Mouse (Mus musculus) C2C12 (cell line): ENCODE data around the gene S100a9. TPM values are rescaled to one million over a fixed set of nuclear protein-coding genes. Genes with fewer than 3 reads are reported as not detected.

Experiments
- H3K27me3 ChIP-seq: one replicate; pipeline ENCODE4 v1.6.1; 2011; ENCODE audit not compliant: control insufficient read depth, insufficient read depth, insufficient read length
- H3K36me3 ChIP-seq: one replicate; pipeline ENCODE4 v1.6.1; 2011; ENCODE audit not compliant: control insufficient read depth, insufficient read depth
- H3K4me3 ChIP-seq: one replicate; pipeline ENCODE4 v1.5.1; 2011; ENCODE audit warnings: mild to moderate bottlenecking, control low read depth; ENCODE audit not compliant: poor library complexity, insufficient read depth, severe bottlenecking
- H3K79me2 ChIP-seq: one replicate; pipeline ENCODE4 v1.6.1; 2011; ENCODE audit not compliant: control insufficient read depth, insufficient read depth
- H3K79me3 ChIP-seq: one replicate; pipeline ENCODE4 v1.6.1; 2011; ENCODE audit warnings: low read depth, control low read depth
- H3ac ChIP-seq: one replicate; pipeline ENCODE3; 2011; ENCODE audit warnings: low read depth; ENCODE audit not compliant: control insufficient read depth, insufficient read length
- CEBPB ChIP-seq: IDR thresholded peaks from one replicate; pipeline ENCODE4 v1.6.1; 2011; ENCODE audit warnings: low read depth, mild to moderate bottlenecking, control low read depth, moderate library complexity
- CTCF ChIP-seq: IDR thresholded peaks from one replicate; pipeline ENCODE4 v1.5.1; 2011; ENCODE audit not compliant: control insufficient read depth, insufficient read depth, insufficient read length
- FOSL1 ChIP-seq: IDR thresholded peaks from one replicate; pipeline ENCODE4 v1.8.0; 2011; ENCODE audit warnings: mild to moderate bottlenecking, low read length; ENCODE audit not compliant: poor library complexity, insufficient read depth, severe bottlenecking
- MAX ChIP-seq: IDR thresholded peaks from one replicate; pipeline ENCODE4 v1.6.1; 2011; ENCODE audit warnings: mild to moderate bottlenecking, control low read depth
- MYOD1 ChIP-seq: IDR thresholded peaks from one replicate; pipeline ENCODE4 v1.6.1; 2011; ENCODE audit warnings: low read depth; ENCODE audit not compliant: control insufficient read depth, insufficient read length
- MYOG ChIP-seq: IDR thresholded peaks from one replicate; pipeline ENCODE4 v1.6.1; 2011; ENCODE audit not compliant: control insufficient read depth, insufficient read length; ENCODE audit errors: extremely low read depth
- USF1 ChIP-seq: IDR thresholded peaks from one replicate; pipeline ENCODE4 v1.6.1; 2011; ENCODE audit warnings: low read depth, mild to moderate bottlenecking, control low read depth, moderate library complexity
- long read RNA-seq, 2 experiments: library from polyadenylated mRNA; unstranded; transcript quantifications; one replicate each; pipeline ENCODE4 v2.0.0; 2019 to 2020
- polyA plus RNA-seq: library from polyadenylated mRNA; unstranded; fragments of >200 nt; fragmentation: generic; extraction: Trizol; gene quantifications from one replicate; pipeline ENCODE4 v1.2.1, GENCODE M21; 2012; ENCODE audit warnings: missing spikeins

Gene S100a9
- polyA plus RNA-seq = not detected
- long read RNA-seq, experiment 1 = 0 reads
- long read RNA-seq, experiment 2 = 0 reads

DNA sequence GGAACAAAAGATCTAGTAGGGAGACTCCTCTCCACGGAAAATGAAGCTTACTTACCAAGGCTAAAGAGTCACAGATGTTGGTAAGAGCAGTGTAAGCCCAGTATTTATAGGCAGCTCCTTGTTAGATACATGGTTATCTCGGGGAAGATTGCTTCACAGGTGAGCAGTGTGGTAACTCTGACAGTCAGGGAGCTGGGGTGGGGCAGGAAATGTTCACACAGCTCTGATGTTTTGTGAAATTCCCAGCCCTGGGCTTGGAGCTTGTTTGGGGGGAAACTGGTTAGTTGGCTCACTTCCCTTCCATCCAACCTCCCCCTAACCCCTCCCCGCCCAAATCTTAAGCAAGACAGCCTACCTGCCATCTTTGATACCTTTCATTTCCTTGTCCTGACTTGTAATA, at the start of gene S100a9:
Gene S100a9, minus strand, starts transcription at position 109 of the 400 bp plus-strand sequence.
- peaks cover 24% of the 10 kb centered on the region for H3K27me3 ChIP-seq
- no peaks in the 10 kb centered on the region for H3K79me2 ChIP-seq
- no peaks in the 10 kb centered on the region for H3K36me3 ChIP-seq
- H3K4me3 ChIP-seq = no peak within 1 kb of the TSS
- H3ac ChIP-seq = no peak within 1 kb of the TSS
- no peaks in the 10 kb centered on the region for H3K79me3 ChIP-seq
- TF ChIP-seq MYOD1 (no peak), MAX (no peak), CTCF (no peak)

DNA sequence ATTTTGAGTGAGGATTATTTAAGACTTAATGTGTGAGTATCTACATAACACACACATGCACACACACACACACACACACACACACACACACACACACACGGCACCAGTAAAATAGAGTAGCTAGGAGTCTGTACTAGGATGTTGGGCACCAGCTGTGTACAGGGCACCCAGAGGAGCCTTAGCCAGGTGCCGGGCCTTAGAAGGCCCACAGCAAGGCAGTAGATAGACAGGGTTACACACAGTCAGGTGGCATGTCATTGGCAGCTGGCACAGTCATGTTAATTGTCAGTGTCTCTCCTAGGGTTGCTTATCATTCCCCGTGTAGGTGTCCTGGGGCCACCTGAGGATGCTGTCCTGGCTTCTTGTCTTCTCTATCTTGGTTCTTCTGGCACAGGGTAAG, 31.1 kb upstream of the S100a9 start, which contains the start of gene Pglyrp4:
Gene Pglyrp4, plus strand, starts transcription at position 301 of the 400 bp plus-strand sequence.
- Histone ChIP-seq H3ac (no peak within 1 kb of the TSS), H3K4me3 (no peak within 1 kb of the TSS), H3K79me2 (no peaks in the 10 kb centered on the region), H3K27me3 (peaks cover 16% of the 10 kb centered on the region), H3K79me3 (no peaks in the 10 kb centered on the region), H3K36me3 (no peaks in the 10 kb centered on the region)
- TF ChIP-seq CTCF = no peak
- no peak for TF ChIP-seq CEBPB
- TF ChIP-seq MYOG = no peak
- no peak for TF ChIP-seq MYOD1
- no peak for TF ChIP-seq FOSL1
- no peak for TF ChIP-seq USF1

DNA sequence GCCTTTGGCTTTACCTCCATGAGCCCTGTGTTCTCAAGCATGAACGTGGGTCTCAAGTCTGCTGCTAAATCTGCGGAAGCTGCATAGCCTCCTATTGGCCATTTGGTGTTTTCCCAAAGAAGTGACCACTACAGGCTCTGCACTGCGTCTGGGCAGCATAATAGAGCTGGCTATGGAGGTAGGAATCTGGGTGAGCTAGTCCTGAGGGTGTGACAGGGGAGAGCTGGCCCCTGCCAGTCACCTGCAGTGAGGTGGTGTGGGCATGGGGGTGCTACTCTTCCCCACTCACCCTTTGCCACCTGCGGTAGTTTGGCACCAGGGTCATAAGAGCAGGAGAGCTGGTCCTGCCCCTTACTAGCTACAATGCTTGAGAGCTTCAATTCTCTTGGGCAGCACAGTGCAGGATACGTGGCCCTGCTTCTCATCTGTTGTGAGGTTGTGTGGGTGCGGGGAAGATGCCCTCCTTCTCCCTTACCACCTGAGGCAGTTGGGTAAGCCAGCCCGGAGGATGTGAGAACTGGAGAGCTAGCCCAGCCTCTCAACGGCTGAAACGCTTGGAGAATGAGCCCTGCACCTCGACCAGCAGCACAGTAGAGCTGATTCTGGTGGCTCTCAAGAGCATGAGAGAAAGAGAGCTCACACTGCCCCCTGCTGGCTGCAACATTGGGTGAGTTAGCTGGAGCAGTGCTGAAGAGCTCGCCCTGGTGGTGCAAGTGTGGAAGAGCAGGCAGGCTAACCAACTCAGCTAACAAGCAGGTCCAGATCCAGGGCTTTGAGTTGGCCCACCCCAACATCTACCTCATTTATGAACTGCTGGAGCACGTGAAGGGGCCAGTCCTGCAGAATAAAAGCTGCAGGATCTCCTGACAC, 14.3 kb upstream of the S100a9 start:
- H3K27me3 ChIP-seq = no peaks in the 10 kb centered on the region
- no peak for TF ChIP-seq FOSL1
- TF ChIP-seq USF1 = no peak
- TF ChIP-seq CEBPB = no peak
- peak; percentile 97 for TF ChIP-seq CTCF
- no peak for TF ChIP-seq MAX
- no peak overlapping the region for H3K4me3 ChIP-seq
- H3K36me3 ChIP-seq = no peaks in the 10 kb centered on the region
- H3K79me2 ChIP-seq = no peaks in the 10 kb centered on the region
- no peaks in the 10 kb centered on the region for H3K79me3 ChIP-seq
- no peak overlapping the region for H3ac ChIP-seq

- TF ChIP-seq FOSL1 = no peak
- peak; percentile 68 for TF ChIP-seq CEBPB
- peak; percentile 9 for TF ChIP-seq CTCF
- Histone ChIP-seq H3ac (no peak overlapping the region), H3K79me3 (no peaks in the 10 kb centered on the region), H3K4me3 (no peak overlapping the region), H3K79me2 (no peaks in the 10 kb centered on the region), H3K36me3 (no peaks in the 10 kb centered on the region), H3K27me3 (peaks cover 3% of the 10 kb centered on the region)
Observed at GRCm38 (mm10) chr3:90708523-90709202, 13.1 kb upstream of the S100a9 start.

GRCm38 (mm10) chr3:90702244-90702643, 6.7 kb upstream of the S100a9 start:
- Histone ChIP-seq H3ac (no peak overlapping the region), H3K27me3 (peaks cover 3% of the 10 kb centered on the region), H3K36me3 (no peaks in the 10 kb centered on the region), H3K79me2 (no peaks in the 10 kb centered on the region), H3K4me3 (no peak overlapping the region), H3K79me3 (no peaks in the 10 kb centered on the region)
- TF ChIP-seq FOSL1 (no peak), CEBPB (no peak), USF1 (no peak), MAX (no peak), MYOG (no peak), CTCF (no peak), MYOD1 (no peak)

DNA sequence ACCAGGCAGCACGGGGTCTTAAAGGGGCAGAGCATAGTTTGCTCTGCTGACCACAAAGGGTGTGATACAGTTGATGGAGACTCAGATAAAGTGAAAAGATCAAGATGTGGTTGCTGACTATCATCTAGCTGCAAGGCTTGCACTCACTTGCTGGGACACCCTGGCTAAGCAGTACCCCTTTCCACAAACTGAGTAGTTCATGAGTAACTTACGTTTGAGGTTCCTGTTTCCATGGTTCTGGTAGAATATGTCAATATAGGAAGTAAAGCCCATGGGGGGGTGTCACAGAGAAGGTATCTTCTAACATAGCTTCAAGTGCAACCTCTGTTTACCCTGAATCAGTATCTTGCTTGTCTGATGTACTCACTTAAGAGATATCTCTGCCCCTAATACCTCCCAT, 2.0 kb downstream of the S100a9 start:
- Histone ChIP-seq H3K36me3 (no peaks in the 10 kb centered on the region), H3ac (no peak overlapping the region), H3K4me3 (no peak overlapping the region), H3K27me3 (peaks cover 27% of the 10 kb centered on the region), H3K79me2 (no peaks in the 10 kb centered on the region), H3K79me3 (no peaks in the 10 kb centered on the region)
- TF ChIP-seq CTCF (no peak), FOSL1 (no peak), MYOD1 (no peak), MYOG (no peak), USF1 (no peak), CEBPB (no peak), MAX (no peak)
